Mouse (Mus musculus): ENCODE measurements around the gene Prss50. TPM values are rescaled to one million over a fixed set of nuclear protein-coding genes. Genes with fewer than 3 reads are reported as not detected.

Gene Prss50
- total RNA-seq, 2 experiments from 2014 or later, result 1.6 to 2.1 TPM

DNA sequence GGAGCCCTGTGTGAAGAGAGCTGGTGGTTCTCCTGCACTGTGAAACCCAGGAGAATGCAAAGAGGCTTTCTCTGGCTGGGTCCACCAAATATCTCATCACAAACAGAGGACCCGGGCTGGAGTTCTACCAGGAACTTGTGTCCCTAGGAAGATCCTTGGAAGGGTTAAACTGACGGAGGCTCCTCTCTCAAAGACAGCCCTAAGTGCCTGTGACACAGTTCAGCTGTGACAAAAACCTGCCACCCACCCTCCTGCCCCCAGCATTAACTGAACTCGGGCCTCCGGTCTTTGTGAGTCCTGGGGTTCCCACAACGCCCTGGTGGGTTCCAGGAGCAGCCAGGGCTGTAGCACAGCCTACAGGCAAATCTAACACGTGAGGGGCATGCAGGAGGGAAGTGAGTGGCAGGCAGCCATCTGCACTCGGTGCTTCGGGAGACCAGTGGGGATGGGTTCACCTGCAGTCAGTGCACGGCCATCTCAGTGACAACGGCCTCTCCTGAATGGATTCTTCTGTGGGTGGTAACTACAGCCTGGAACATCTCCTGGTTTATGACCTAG lies 41.8 kb downstream of the Prss50 start:
- no peak for DNase-seq (ENCODE audit: low spot score in 2 of 2)

DNA sequence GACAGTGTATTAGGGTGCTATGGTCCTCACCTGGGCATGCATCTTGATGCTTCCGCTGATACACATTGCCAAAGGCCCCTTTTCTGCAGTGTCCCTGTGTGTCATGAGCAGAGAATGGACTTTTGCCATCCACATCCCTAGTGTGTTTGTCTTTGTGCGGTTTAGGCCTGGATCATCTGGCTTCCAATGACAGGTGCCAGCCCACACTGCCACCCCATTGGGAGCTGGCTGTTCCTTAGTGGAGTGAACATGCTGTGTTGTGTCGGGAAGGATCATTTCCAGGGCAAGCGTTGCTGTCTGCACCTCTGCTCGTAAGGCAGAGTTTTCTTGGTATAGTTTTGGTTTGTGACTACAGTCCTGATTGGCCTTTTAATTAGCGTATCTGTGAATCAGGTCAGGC lies 43.4 kb downstream of the Prss50 start:
- DNase-seq (ENCODE audit: low spot score in 2 of 2), result no peak

DNA sequence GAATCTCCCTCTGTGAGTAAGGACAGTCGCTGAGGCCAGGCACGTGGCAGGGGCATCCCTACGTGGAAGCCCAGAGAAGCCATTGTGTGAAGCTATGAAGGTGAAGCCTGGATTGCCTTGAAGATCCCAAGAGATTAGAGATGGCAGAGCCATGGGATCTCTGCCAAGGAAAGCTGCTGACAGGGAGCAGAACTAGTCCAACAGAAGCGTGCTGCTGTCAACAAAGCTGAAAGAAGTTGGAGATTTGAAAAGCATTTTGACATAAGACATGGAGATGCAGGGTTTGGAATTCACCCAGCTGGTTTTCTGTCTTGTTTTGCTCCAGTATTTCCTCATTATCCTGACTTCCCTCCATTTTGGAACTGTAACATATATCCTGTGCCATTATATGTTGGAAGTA lies 44.5 kb downstream of the Prss50 start:
- no peak for DNase-seq (ENCODE audit: low spot score in 2 of 2)

DNA sequence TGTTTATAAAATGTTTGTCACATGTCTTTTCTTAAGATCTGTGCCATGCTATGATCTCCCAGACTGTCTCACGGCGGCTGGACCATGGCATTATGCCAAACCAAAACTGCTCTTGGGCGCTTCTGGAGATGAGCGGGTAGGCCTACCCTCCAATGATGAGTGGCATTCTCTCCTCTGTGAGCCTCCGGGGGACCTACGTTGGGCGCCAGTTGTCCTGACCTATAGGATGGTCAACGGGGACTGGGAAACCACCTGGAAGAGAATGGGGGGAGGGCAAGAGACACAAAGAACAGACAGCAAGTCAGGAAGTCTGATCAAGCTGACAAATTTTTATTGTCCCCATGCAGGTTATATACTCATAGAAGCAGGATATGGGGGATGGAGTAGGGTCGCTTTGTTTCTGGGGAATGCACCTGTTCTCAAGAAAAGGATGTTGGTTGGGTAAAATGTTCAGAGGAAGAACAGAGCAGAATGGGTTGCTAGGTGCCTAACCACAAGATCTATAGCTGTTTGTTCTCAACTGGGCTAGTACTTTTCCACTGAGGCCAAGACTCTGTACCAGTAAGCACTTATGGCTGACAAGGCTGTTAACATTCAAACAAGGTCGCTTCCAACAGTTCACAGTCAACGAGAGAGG lies 49.6 kb downstream of the Prss50 start:
- no peak for DNase-seq (ENCODE audit: low spot score in 2 of 2)

DNA sequence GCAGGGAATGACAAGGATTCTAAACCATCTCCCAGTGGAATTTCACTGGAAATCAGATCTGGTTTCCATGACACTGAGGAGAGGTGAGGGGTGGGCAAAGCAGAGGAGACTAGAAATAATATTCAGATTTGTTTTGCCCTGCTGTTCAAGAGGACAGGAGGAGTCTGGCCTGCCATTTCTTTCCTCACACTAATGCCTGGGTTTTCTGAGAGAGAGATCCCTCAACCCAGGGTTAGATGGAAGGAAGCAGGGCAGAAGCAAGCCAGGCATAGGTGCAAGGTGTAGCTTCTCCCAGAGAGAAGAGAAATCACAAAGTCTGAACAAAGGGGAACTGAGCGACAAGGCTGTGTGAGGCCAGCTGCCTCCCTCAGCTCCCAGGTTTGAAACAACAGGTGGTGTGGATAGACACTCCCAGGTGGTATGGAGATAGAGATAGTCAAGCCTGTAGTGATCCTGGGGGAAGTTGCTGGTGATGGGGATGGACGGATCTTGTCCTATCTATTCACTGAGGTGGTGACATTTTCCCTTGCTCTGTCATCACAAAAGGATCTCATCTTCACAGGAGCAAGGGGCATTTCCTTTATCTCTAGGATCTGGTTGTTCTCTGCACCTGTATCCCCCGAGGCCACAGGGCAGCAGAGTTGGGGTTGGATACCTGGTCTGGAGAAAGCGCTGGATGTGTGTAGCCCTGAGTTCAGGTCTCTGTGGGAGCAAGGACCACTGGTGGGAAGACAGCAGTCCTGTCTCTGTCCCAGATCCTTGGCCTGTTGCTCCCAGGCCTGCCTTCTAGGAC lies 50.3 kb downstream of the Prss50 start:
- DNase-seq (ENCODE audit: low spot score in 2 of 2), result no peak

DNA sequence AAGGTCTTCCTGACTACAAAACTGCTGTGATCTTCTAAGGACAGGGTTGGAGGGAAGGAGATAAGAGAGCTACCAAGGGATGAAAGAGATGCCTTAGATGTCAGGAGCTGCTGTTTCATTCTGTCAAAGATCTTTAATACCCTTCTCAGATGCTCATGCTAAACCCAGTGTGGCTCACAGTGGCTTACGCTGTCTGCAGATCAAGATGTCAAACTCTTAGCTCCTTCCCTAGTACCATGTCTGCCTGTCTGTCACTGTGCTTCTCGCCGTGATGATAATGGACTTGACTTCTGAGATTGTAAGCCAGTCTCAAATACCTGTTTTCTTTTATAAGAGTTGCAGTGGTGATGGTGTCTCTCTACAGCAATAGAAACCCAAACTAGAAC lies 50.9 kb downstream of the Prss50 start:
- DNase-seq (ENCODE audit: low spot score in 2 of 2), result no peak

DNA sequence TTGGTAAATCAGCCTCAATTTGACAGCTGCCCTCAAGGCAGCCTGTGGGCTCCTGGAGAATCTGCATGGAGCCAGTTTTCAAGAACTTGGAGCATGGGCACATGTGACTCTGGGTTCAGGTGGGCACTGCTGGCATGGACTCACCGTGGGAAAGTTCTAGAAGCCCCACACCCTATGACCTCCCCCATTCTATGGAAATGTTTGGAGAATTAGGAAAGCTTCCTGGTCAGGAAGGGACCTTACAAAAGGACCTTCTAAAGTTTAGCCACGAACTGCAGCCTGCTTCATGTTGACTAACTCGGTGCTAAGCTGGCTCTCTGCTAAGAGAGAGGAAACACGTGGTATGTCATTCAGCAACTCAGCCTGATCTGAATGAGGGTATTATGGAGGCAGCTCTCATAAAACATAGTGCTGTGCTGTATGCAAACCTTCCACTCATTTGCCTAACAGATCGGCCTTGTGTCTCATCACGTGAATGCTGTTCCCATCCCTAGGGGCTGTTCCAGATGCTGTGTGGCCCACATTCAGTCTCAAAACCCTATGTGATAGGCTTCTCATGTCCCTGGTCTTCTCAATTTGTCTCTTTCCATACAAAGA lies 51.7 kb downstream of the Prss50 start:
- DNase-seq (ENCODE audit: low spot score in 2 of 2), result no peak

Other genes with a start within 250 kb of the Prss50 start
- 1 to 10 TPM; 2.0 to 3.5 TPM for gene Nradd, start 233.5 kb upstream of the Prss50 start, total RNA-seq (2021)
- gene Nbeal2, start 203.8 kb upstream of the Prss50 start, total RNA-seq (2021), result 10 to 100 TPM; 13.4 to 18.9 TPM
- gene Ccdc12, start 201.5 kb upstream of the Prss50 start, total RNA-seq (2021), result 10 to 100 TPM; 50.9 to 62.8 TPM
- not detected for gene Myl3, start 116.1 kb upstream of the Prss50 start, total RNA-seq (2021)
- gene Pth1r, start 110.8 kb upstream of the Prss50 start, total RNA-seq (2021), result 1 to 10 TPM; 3.9 TPM
- gene Prss42, start 59.8 kb upstream of the Prss50 start, total RNA-seq (2021), result not detected
- not detected for gene Prss44, start 44.0 kb upstream of the Prss50 start, total RNA-seq (2021)
- under 1 TPM in 1 of 2 experiments, not detected in 1; 0.33 TPM for gene Prss43, start 31.3 kb upstream of the Prss50 start, total RNA-seq (2021)
- gene Prss45, start 23.4 kb upstream of the Prss50 start, total RNA-seq (2021), result under 1 TPM in 1 of 2 experiments, not detected in 1; 0.35 TPM
- not detected for gene Prss46, start 13.5 kb upstream of the Prss50 start, total RNA-seq (2021)
- 1 to 10 TPM; 7.7 to 8.4 TPM for gene Als2cl, start 21.9 kb downstream of the Prss50 start, total RNA-seq (2021)
- gene Tmie, start 22.1 kb downstream of the Prss50 start, total RNA-seq (2021), result 1 to 10 TPM; 1.7 to 1.9 TPM
- not detected for gene Fam240a, start 58.9 kb downstream of the Prss50 start, total RNA-seq (2021)
- 1 to 10 TPM in 1 of 2 experiments, under 1 TPM in 1; 0.18 to 1.1 TPM for gene Tdgf1, start 88.2 kb downstream of the Prss50 start, total RNA-seq (2021)
- gene Lrrc2, start 93.6 kb downstream of the Prss50 start, total RNA-seq (2021), result 1 to 10 TPM; 1.1 to 3.1 TPM
- under 1 TPM; 0.15 to 0.40 TPM for gene Rtp3, start 132.6 kb downstream of the Prss50 start, total RNA-seq (2021)
- gene Ltf, start 161.3 kb downstream of the Prss50 start, total RNA-seq (2021), result not detected
- 1 to 10 TPM in 1 of 2 experiments, under 1 TPM in 1; 0.58 to 1.4 TPM for gene Ccrl2, start 199.6 kb downstream of the Prss50 start, total RNA-seq (2021)

Measured in layer of hippocampus, adult 18-20 months (tissue).